Mouse (Mus musculus): ENCODE results near the gene Tmem129.
A peak's percentile ranks its signal among the peaks of the same experiment; 100 is the strongest.

Gene Tmem129

DNA sequence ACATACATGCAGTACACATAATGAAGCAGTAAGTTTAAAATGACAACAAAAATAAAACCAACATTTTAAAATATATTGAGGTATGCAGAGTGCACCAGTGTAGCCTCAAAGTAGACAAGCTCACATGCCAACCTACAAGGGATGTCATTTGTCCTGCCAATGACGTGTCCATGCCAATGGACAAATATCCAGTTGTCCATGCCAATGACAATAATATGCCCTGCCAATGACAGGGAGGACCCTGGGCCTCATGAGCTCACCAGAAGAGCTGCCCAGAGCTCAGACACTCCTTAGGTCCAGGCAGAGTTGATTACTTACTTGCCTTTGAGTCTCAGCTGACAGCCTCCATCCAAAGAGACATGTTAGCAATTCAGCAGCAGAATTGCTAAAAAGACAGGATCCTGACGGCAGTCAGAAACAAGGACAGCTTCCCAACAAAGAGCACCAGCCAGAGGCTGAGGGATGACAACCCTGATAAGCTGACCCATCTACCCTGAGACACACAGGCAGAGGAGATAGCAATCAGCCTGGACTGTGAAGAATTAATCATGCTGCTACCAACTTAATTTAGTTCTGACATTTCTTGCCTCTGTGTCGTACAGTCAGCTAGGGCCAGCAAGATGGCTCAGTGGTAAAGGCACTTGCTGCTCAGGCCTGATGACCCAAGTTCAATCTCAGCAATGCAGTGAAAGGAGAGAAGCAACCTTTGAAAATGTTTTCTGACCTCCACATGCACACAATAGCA lies 20.4 kb downstream of the Tmem129 start:
- DNase-seq (ENCODE audit: low spot score), result no peak

DNA sequence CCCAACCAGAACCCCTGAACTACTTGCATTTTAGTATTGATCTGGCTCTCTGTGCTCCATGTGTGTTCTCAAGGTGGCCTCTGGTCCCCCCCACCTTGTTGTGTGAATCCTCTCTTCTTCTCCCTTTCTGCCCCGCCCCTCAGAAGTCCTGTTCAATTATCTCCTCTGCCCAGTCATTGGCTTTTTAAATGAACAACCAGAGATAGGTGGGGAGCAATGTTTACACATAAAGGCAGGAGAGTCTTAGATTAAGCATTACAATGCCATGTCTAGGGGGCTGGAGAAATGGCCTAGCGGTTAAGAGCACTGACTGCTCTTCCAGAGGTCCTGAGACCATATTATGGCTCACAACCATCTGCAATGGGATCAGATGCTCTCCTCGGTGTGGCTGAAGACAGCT lies 22.9 kb downstream of the Tmem129 start:
- no peak for DNase-seq (ENCODE audit: low spot score)

DNA sequence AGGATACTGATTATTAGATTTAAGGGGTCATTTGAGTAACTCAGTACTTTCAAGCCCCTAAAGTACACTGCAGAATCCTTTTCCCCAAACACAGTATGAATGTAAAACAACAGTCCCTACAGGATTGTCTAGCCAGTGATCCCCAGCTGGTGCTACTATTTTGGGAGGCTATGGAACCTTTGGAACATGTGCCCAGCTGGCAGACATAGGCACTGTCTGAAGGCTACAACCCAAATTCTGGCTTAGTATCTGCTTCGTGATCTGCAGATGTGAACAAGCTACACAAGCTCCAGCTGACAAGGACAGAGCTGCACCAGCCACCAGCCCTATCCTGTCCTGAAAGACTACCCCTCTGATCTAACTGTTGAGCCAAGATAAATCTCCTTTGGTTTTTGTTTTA lies 25.7 kb downstream of the Tmem129 start:
- no peak for DNase-seq (ENCODE audit: low spot score)

DNA sequence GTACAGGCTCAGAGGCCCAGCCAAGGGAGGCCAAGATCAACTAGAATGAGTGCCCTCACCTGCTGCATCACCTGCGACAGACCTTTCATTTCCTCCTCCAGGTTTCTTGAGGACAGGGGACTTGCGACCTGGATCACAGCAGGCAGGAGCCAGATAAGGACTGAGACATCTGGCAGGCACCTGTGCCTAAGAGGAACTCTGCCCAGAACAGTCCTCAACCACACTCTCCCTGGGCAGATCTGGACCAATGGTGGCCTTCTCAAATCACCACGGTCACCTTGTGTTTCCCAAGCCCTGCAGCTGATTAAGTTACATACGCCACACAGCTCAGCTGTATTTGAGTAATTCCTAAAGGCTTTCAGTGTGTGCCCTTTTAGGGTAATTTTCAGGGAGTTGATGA lies 27.6 kb downstream of the Tmem129 start:
- no peak for DNase-seq (ENCODE audit: low spot score)

DNA sequence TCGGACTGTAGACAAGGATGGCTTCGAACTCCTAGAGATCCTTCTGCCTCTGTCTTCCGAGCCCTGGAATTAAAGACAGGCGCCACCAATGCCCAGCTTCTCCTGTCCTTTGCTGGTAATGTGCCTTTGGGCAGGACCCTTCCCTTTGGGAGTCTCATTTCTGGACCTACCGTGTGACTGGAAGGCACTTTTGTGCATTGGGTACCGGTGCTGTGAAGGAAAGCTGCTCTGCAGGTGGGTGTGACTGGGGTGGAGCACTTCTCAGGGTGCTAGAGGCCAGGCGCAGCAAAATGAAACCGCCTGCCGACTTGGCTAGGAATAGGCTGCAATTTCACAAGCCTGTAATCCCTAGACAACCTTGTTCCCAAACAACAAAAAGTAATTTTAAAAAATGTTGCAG lies 28.2 kb downstream of the Tmem129 start:
- peak; percentile 48 for DNase-seq (ENCODE audit: low spot score)

DNA sequence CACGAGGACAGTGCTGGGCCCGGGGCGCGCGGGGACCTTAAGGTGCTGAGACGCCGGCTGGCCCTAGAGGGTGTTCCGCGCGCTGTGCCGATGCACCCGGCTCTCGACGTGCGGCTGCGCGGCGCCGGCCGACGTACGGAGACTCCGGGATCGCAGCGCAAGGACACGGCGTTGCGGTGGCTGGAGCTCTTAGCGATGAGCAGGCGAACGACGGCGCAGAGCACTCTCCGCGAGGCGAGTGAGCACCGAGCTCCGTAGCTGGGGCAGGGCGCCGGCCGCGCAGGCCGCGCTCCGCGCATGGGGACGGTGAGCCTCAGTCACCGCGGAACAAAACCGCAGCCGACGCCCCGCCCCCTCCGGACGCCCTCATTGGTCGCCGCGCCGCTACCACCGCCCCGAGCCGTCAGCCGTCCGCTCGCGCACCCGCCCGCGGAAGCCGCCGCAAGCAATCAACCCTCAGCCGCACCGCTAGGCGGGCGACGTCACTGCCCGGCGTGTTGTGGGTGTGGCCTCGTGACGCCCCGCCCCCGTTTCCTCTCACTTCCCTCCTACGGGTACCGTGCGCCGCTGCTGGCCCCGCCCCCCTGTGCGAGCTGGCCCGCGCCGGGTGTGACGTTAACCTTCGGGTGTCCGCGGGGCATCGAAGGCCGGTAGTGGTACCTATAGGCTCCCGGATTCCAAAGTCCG lies 28.8 kb downstream of the Tmem129 start, which contains the start of the genes Fam53a and Gm9903:
Gene Fam53a, minus strand, starts transcription at position 335 of the 687 bp plus-strand sequence.
Gene Gm9903, plus strand, starts transcription at position 625 of the 687 bp plus-strand sequence.
- DNase-seq (ENCODE audit: low spot score), result peak; percentile 99

DNA sequence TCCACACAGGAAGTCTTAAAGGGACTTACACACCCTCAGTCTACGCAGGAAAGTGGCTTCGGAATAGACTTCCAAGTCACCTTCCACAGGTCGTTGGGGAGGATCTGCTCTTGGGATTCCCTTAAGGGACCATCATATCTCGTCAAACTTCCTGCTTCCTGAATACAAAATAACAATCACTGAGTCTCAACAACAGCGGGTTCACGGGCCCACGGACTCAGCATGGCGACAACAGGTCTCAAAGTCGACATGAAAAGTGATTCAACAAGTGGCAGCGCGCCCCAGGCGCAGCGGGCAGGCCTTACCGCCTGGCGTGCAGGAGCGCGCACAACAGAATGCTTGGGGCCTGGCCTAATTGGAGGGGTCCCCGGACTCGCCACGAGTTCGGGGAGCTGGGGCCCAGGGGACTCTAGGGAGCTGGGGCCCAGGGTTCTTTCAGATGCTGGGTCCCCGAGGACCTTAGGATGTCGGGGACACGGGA lies 29.4 kb downstream of the Tmem129 start:
- peak; percentile 73 for DNase-seq (ENCODE audit: low spot score)

DNA sequence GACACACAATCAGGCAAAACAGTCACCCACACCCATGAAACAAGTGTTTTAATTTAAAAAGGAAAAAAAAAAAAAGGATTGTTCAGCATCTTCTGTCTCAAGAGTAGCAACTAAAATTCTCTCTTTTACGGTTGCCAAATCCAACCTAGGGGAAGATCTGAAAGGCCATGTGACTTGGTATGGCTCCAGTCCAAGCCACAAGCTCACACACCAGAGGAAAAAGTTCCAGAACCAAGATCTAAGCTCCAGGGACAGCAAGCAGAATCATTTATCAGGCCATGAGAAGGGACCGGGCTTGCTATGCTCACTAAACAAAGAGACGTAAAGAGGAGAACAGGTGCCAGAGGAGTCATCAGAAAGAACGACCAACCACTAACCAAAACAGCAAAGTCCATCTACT lies 30.2 kb downstream of the Tmem129 start:
- DNase-seq (ENCODE audit: low spot score), result no peak

DNA sequence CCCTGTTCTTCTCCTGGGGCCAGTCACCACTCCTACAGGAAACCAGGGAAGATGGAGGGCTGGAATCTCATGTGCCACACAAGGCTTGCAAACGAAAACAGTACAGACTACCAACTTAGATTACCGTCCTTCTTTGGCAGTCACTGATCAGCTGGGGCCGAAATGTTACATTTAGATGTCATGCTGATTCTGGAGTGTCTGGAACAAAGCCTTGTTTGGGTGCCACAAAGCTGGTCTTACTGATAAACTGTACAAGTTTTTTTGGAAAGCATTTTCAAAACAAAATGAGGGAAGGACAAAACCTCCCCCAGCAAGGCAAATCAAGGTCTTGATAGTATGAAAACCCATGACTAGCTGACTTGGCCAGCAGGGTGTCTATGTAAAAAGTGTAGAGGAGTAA lies 34.5 kb downstream of the Tmem129 start:
- DNase-seq (ENCODE audit: low spot score), result no peak

DNA sequence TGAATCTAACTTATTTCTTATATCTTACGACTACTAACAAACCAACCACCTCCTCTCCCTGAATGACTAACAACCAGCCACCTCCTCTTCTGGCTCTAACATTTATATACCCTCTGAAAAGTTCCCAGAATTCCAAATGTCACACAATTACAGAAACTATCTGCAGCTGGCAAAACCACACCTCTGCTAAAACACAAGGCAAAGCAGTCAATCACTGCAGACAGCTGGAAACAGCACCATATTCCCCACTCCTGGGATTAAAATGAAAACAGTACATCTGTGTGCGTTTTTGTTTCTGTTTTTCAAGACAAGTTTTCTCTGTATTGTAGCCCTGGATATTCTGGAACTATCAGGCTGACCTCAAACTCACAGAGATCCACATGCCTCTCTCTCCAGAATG lies 35.5 kb downstream of the Tmem129 start:
- DNase-seq (ENCODE audit: low spot score), result no peak

DNA sequence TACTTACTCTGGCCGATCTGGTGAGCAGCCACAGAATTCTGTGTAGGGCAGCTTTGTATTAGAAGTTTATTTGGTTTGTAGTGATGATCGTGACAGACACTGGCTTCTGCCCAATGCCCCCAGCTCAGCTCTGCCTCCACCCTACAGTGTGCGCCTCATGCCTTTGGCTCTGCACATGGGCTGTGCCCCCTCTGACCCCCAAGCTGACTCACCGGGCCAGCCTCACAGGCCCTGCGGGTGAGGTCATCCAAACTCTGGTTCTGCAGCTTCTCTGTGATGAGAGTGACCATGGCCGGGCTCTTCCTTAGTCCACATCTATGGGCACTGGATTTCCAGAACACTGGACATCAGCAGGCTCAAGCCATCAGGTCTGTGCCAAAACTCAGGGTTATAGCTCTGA lies 43.8 kb downstream of the Tmem129 start:
- DNase-seq (ENCODE audit: low spot score), result no peak

DNA sequence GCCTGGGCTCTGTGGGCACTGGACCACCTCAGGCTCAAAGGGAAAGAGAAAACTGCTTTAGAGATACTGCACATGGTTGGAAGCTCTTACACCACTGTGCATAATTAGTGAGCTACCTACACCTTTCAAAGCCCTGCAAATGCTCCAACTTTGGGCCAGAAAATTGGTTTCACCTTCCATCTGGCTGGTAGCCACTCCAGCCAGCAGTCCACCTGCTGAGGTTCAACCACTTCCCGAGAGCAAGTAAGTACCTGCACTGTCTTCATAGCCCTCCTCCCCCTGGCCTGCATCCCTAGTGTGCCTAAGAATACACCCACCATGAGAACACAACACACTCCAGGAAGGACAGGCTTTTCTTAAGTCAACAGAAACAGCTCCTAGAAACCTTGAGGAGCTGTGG lies 46.4 kb downstream of the Tmem129 start:
- no peak for DNase-seq (ENCODE audit: low spot score)

DNA sequence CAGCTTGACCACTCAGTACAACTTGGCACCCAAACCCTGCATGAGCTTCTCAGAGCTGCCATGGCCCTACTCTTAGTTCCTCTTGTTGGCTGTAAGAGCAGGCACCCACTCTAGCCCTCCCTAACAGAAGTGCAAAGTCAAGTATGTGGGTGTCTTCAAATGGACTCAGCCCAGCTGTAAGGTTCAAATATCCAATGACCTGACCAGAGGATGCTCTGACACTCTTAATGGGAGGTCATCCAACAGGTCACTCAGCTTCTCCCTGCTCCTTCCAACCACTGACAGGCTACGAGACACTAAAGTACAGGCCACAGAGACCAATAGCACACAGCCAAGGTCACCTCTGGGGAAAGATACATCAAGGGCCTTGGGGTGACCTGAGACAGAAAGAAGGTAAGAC lies 49.0 kb downstream of the Tmem129 start:
- DNase-seq (ENCODE audit: low spot score), result no peak

DNA sequence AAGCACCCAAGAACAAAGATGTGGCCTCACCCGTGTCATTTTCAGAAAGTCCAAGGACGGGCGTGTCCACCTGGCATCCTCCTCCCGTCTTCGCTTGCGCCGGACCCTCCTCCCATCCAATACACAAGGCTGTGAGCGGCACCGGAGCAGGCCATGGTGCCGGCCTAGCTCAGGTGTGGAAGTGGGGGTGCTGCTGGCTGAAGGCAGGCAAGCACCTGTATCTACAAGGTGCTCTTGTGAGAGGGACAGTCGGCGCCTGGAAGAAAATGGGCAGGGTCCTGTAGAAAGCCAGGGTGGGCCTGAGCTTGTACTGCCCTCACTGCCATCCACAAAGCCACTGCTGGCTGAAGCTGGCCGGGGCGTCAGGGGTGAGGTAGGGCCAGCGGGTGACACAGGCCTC lies 50.8 kb downstream of the Tmem129 start:
- no peak for DNase-seq (ENCODE audit: low spot score)

DNA sequence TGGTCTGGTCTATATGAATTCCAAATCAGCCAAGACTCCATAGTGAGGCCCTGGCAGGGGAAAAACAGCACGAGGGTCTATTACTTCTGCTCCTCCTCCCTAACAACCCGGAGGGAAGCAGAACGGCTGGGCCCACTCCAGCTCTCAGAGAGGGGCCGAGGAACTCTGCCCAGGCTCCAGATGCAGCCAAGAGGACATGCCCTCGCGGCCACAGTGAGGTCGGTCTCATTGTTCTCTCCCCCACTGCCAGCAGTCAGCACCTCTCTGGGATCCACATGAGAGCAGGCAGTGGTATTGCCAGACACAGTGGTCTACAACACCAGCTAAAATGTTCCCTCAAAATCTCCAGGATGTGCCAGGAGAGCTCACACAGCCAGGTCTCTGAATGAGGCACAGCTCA lies 51.6 kb downstream of the Tmem129 start:
- DNase-seq (ENCODE audit: low spot score), result no peak

DNA sequence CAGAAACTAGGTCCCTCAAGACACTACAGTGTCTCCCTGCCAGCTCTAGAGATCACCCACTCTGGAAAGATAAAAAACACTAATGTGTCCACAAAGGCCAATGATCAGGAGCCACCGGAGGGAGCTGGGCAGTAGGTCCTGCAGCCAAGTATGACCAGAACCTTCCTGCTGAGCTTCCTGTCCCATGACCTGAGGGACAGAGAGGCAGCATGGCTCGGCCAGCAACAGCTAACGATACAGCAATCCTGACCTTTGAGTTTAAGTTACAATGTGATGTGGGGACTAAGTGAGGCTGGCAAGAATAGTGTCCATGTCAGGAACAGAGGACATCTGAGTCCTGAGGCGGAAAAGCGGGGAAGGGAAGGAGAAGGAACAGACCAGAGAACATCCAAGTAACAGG lies 52.9 kb downstream of the Tmem129 start:
- no peak for DNase-seq (ENCODE audit: low spot score)

All from T-cell, adult 2 months (primary cell).